Mouse (Mus musculus) hindbrain, embryonic 14.5 days (tissue): ENCODE measurements at regions not wholly inside any gene's neighbourhood (a gene's known extent, or its start where the extent isn't known, plus 50 kb on each side); places are given as distances from the start of the nearest gene placed in this dataset.

Source experiments
- ATAC-seq: fragments of 200-750 bp; cut with Nextera tagmentation; 2 replicates; pipeline ENCODE4 v1.8.0; 2017; ENCODE audit warnings: moderate number of reproducible peaks, mild to moderate bottlenecking, moderate TSS enrichment, moderate library complexity; ENCODE audit not compliant: low FRiP score
- DNase-seq: peaks from one replicate; pipeline ENCODE4 v3.0.0-alpha.2; 2015; ENCODE audit warnings: low spot score
- H3K27ac ChIP-seq: fragments of 300-500 bp; sonication (generic); 2 replicates; pipeline ENCODE4 v1.5.1; 2014; ENCODE audit warnings: mild to moderate bottlenecking, moderate library complexity
- H3K27me3 ChIP-seq: fragments of 300-500 bp; sonication (generic); 2 replicates; pipeline ENCODE4 v1.6.1; 2014; ENCODE audit warnings: mild to moderate bottlenecking, low read length, mixed read lengths; ENCODE audit not compliant: control insufficient read depth, insufficient read depth
- H3K36me3 ChIP-seq: fragments of 300-500 bp; sonication (generic); replicated peaks from 2 replicates; pipeline ENCODE4 v1.6.1; 2014; ENCODE audit not compliant: control insufficient read depth, insufficient read depth
- H3K4me1 ChIP-seq: fragments of 300-500 bp; sonication (generic); replicated peaks from 2 replicates; pipeline ENCODE4 v1.6.1; 2014; ENCODE audit warnings: antibody characterized with exemption, low read length, mixed read lengths; ENCODE audit not compliant: control insufficient read depth, insufficient read depth
- H3K4me2 ChIP-seq: fragments of 300-500 bp; sonication (generic); replicated peaks from 2 replicates; pipeline ENCODE4 v1.6.1; 2014; ENCODE audit warnings: mild to moderate bottlenecking, moderate library complexity
- H3K4me3 ChIP-seq: fragments of 300-500 bp; sonication (generic); replicated peaks from 2 replicates; pipeline ENCODE4 v1.5.1; 2014; ENCODE audit warnings: mild to moderate bottlenecking, low read length
- H3K9ac ChIP-seq: fragments of 300-500 bp; sonication (generic); 2 replicates; pipeline ENCODE4 v1.6.1; 2014
- H3K9me3 ChIP-seq: fragments of 300-500 bp; sonication (generic); 2 replicates; pipeline ENCODE4 v1.6.1; 2016; ENCODE audit warnings: low read length; ENCODE audit not compliant: control insufficient read depth
- WGBS: fragments of 180-500 bp; shearing (Covaris S2); extraction: QIAGEN DNeasy Blood & Tissue Kit; methylation state at CpG from one replicate; pipeline ENCODE4 v1.1.7; 2014; 5-methylcytosine and 5-hydroxymethylcytosine counted together

GRCm38 (mm10) chr3:21965556-21965955 is 110.9 kb upstream of the Tbl1xr1 start:
- H3K4me1 ChIP-seq: no peaks in the 10 kb centered on the region
- DNase-seq (no peak), ATAC-seq (no peak)
- no peaks in the 10 kb centered on the region for H3K36me3 ChIP-seq
- WGBS: 96% methylated on average over 1 of the region's 1 CpGs
- H3K9me3 ChIP-seq: no peaks in the 10 kb centered on the region
- no peak overlapping the region for H3K4me3 ChIP-seq
- no peaks in the 10 kb centered on the region for H3K27me3 ChIP-seq
- H3K9ac ChIP-seq: no peak overlapping the region
- no peak overlapping the region for H3K4me2 ChIP-seq
- no peak overlapping the region for H3K27ac ChIP-seq

- 97% methylated on average over 1 of the region's 1 CpGs for WGBS
- no peak overlapping the region for H3K9ac ChIP-seq
- no peaks in the 10 kb centered on the region for H3K9me3 ChIP-seq
- H3K36me3 ChIP-seq: no peaks in the 10 kb centered on the region
- no peaks in the 10 kb centered on the region for H3K4me1 ChIP-seq
- no peak overlapping the region for H3K27ac ChIP-seq
- DNase-seq (no peak), ATAC-seq (no peak)
- H3K4me3 ChIP-seq: no peak overlapping the region
- H3K27me3 ChIP-seq: no peaks in the 10 kb centered on the region
- H3K4me2 ChIP-seq: no peak overlapping the region
Measured at GRCm38 (mm10) chr3:21971731-21972130, 104.7 kb upstream of the Tbl1xr1 start.

- WGBS: 97% methylated on average over 1 of the region's 1 CpGs
Measured at GRCm38 (mm10) chr3:21973153-21973552, 103.3 kb upstream of the Tbl1xr1 start.

GRCm38 (mm10) chr3:21973681-21974080 is 102.8 kb upstream of the Tbl1xr1 start:
- H3K36me3 ChIP-seq: no peaks in the 10 kb centered on the region
- no peak overlapping the region for H3K9ac ChIP-seq
- no peaks in the 10 kb centered on the region for H3K4me1 ChIP-seq
- no peak overlapping the region for H3K4me3 ChIP-seq
- DNase-seq: no peak
- H3K9me3 ChIP-seq: no peaks in the 10 kb centered on the region
- ATAC-seq: no peak
- no peak overlapping the region for H3K4me2 ChIP-seq
- H3K27me3 ChIP-seq: no peaks in the 10 kb centered on the region
- H3K27ac ChIP-seq: no peak overlapping the region
- 79% methylated on average over 7 of the region's 7 CpGs for WGBS

More at GRCm38 (mm10) chr3:21973153-21973552, 103.3 kb upstream of the Tbl1xr1 start:
- DNase-seq (no peak), ATAC-seq (no peak)
- H3K9ac ChIP-seq: no peak overlapping the region
- H3K9me3 ChIP-seq: no peaks in the 10 kb centered on the region
- H3K36me3 ChIP-seq: no peaks in the 10 kb centered on the region
- H3K4me2 ChIP-seq: no peak overlapping the region
- no peak overlapping the region for H3K27ac ChIP-seq
- no peak overlapping the region for H3K4me3 ChIP-seq
- H3K4me1 ChIP-seq: no peaks in the 10 kb centered on the region
- no peaks in the 10 kb centered on the region for H3K27me3 ChIP-seq

- Histone ChIP-seq H3K9me3 (no peaks in the 10 kb centered on the region), H3K27ac (no peak overlapping the region), H3K36me3 (no peaks in the 10 kb centered on the region), H3K4me2 (no peak overlapping the region), H3K4me1 (no peaks in the 10 kb centered on the region), H3K27me3 (no peaks in the 10 kb centered on the region), H3K4me3 (no peak overlapping the region), H3K9ac (no peak overlapping the region)
- 81% methylated on average over 2 of the region's 2 CpGs for WGBS
- DNase-seq (no peak), ATAC-seq (no peak)
Measured at GRCm38 (mm10) chr3:21974766-21975165, 101.7 kb upstream of the Tbl1xr1 start.

GRCm38 (mm10) chr3:21977775-21978174 is 98.7 kb upstream of the Tbl1xr1 start:
- Histone ChIP-seq H3K9ac (no peak overlapping the region), H3K9me3 (no peaks in the 10 kb centered on the region), H3K27ac (no peak overlapping the region), H3K4me2 (no peak overlapping the region), H3K4me3 (no peak overlapping the region), H3K27me3 (no peaks in the 10 kb centered on the region), H3K4me1 (no peaks in the 10 kb centered on the region), H3K36me3 (no peaks in the 10 kb centered on the region)
- no peak for DNase-seq
- no peak for ATAC-seq
- WGBS: 100% methylated on average over 1 of the region's 1 CpGs

GRCm38 (mm10) chr3:21982991-21983390 is 93.5 kb upstream of the Tbl1xr1 start:
- no peaks in the 10 kb centered on the region for H3K4me1 ChIP-seq
- H3K4me2 ChIP-seq: no peak overlapping the region
- H3K36me3 ChIP-seq: no peaks in the 10 kb centered on the region
- no peak overlapping the region for H3K27ac ChIP-seq
- DNase-seq (no peak), ATAC-seq (no peak)
- H3K9ac ChIP-seq: no peak overlapping the region
- H3K4me3 ChIP-seq: no peak overlapping the region
- 80% methylated on average over 8 of the region's 8 CpGs for WGBS
- no peaks in the 10 kb centered on the region for H3K27me3 ChIP-seq
- H3K9me3 ChIP-seq: no peaks in the 10 kb centered on the region

- ATAC-seq (no peak), DNase-seq (no peak)
- Histone ChIP-seq H3K9me3 (no peaks in the 10 kb centered on the region), H3K9ac (no peak overlapping the region), H3K4me3 (no peak overlapping the region), H3K36me3 (no peaks in the 10 kb centered on the region), H3K4me1 (no peaks in the 10 kb centered on the region), H3K4me2 (no peak overlapping the region), H3K27me3 (no peaks in the 10 kb centered on the region), H3K27ac (no peak overlapping the region)
- WGBS: 40% methylated on average over 2 of the region's 2 CpGs
Measured at GRCm38 (mm10) chr3:21983993-21984725, 92.3 kb upstream of the Tbl1xr1 start.

- 73% methylated on average over 2 of the region's 2 CpGs for WGBS
- no peak overlapping the region for H3K27ac ChIP-seq
- H3K9me3 ChIP-seq: no peaks in the 10 kb centered on the region
- H3K4me1 ChIP-seq: no peaks in the 10 kb centered on the region
- H3K4me3 ChIP-seq: no peak overlapping the region
- no peak overlapping the region for H3K9ac ChIP-seq
- ATAC-seq (no peak), DNase-seq (no peak)
- no peaks in the 10 kb centered on the region for H3K36me3 ChIP-seq
- H3K27me3 ChIP-seq: no peaks in the 10 kb centered on the region
- H3K4me2 ChIP-seq: no peak overlapping the region
Measured at GRCm38 (mm10) chr3:21984807-21985206, 91.6 kb upstream of the Tbl1xr1 start.
